Comparison of ENCODE assay signal across 29 mouse cellular contexts in the genomic region with DNA sequence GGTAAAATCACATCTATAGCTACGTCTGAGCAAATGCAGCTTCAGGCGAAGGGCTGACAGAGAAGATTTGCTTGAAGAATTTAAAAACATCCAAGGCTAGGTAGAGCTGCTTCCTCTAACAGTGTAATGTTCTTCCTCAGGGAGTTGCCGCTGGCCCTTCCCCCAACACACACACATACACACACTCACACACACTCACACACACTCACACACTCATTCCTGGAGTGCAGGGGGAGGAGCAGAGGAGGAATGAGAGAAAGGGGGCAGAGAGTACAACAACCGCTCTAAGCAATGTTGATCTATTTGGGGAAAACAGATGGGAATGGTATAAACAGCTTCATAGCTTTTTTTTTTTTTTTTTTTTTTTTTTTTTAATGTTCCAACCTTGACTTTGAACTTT.
DNase-seq lines count a peak whose midpoint lies in the region; ATAC-seq and TF ChIP-seq lines count a peak whose summit lies in the region.
"Had no signal": no experiment of that assay in that cellular context is flagged by ENCODE, and none has a peak within 500 bp of the region (broad histone marks: within the 10 kb centered on the region; RNA-seq: fewer than 3 reads in every experiment).

No protein-coding gene starts in this region.

- no peaks in the 10 kb centered on the region for H3K4me1 ChIP-seq in embryonic facial prominence, embryonic 12.5 days
- no peaks in the 10 kb centered on the region for H3K4me1 ChIP-seq in embryonic facial prominence, embryonic 10.5 days
- peaks cover 7% of the 10 kb centered on the region for H3K4me1 ChIP-seq in kidney, adult 2 months (ENCODE audit: control insufficient read depth, insufficient read depth, low read length)
- H3K4me1 ChIP-seq in stomach, embryonic 14.5 days (ENCODE audit: control insufficient read depth, insufficient read depth, low read length) = no peaks in the 10 kb centered on the region
- no peaks in the 10 kb centered on the region for H3K4me1 ChIP-seq in stomach, postnatal 0 days (replicated peaks; ENCODE audit: control insufficient read depth, insufficient read depth)
- H3K4me1 ChIP-seq: hindbrain, embryonic 10.5 days; hindbrain, embryonic 15.5 days had no signal

- no peaks in the 10 kb centered on the region for H3K27me3 ChIP-seq in embryonic facial prominence, embryonic 12.5 days
- no peaks in the 10 kb centered on the region for H3K27me3 ChIP-seq in embryonic facial prominence, embryonic 10.5 days (replicated peaks; ENCODE audit: low read depth, poor library complexity, severe bottlenecking)
- H3K27me3 ChIP-seq in kidney, adult 2 months (replicated peaks; ENCODE audit: control insufficient read depth, insufficient read depth, low read length) = no peaks in the 10 kb centered on the region
- no peaks in the 10 kb centered on the region for H3K27me3 ChIP-seq in stomach, embryonic 14.5 days (ENCODE audit: control insufficient read depth, insufficient read depth, low read length)
- H3K27me3 ChIP-seq in stomach, postnatal 0 days (ENCODE audit: control insufficient read depth, insufficient read depth, low read length) = no peaks in the 10 kb centered on the region
- H3K27me3 ChIP-seq: heart, embryonic 13.5 days; hindbrain, embryonic 15.5 days; Patski had no signal

- H3K9me3 ChIP-seq in embryonic facial prominence, embryonic 12.5 days = no peaks in the 10 kb centered on the region
- no peaks in the 10 kb centered on the region for H3K9me3 ChIP-seq in embryonic facial prominence, embryonic 10.5 days
- H3K9me3 ChIP-seq in stomach, embryonic 14.5 days (ENCODE audit: control insufficient read depth, low read depth, low read length) = no peaks in the 10 kb centered on the region
- H3K9me3 ChIP-seq in stomach, postnatal 0 days (ENCODE audit: control insufficient read depth, low read length) = no peaks in the 10 kb centered on the region
- H3K9me3 ChIP-seq: G1E; heart, embryonic 13.5 days; hindbrain, embryonic 10.5 days; hindbrain, embryonic 15.5 days had no signal

- H3K27ac ChIP-seq in embryonic facial prominence, embryonic 12.5 days = no peak overlapping the region
- H3K27ac ChIP-seq in embryonic facial prominence, embryonic 10.5 days (replicated peaks) = no peak overlapping the region
- peak overlapping the region; percentile 60; the same call in 1 of the 2 replicates for H3K27ac ChIP-seq in kidney, adult 2 months (ENCODE audit: insufficient read depth, low read depth, low read length)
- H3K27ac ChIP-seq in stomach, embryonic 14.5 days (ENCODE audit: low read length) = no peak overlapping the region
- H3K27ac ChIP-seq in stomach, postnatal 0 days (replicated peaks) = no peak overlapping the region
- H3K27ac ChIP-seq: heart, embryonic 13.5 days; hindbrain, embryonic 10.5 days; hindbrain, embryonic 15.5 days; kidney, postnatal 0 days; liver, embryonic 14.5 days had no signal

- no peak overlapping the region for H3K9ac ChIP-seq in embryonic facial prominence, embryonic 12.5 days
- H3K9ac ChIP-seq in stomach, embryonic 14.5 days (replicated peaks; ENCODE audit: low read depth, low read length) = no peak overlapping the region
- no peak overlapping the region for H3K9ac ChIP-seq in stomach, postnatal 0 days (ENCODE audit: low read length)
- H3K9ac ChIP-seq: heart, embryonic 13.5 days; hindbrain, embryonic 15.5 days; liver, embryonic 14.5 days had no signal

- no peaks in the 10 kb centered on the region for H3K36me3 ChIP-seq in embryonic facial prominence, embryonic 12.5 days
- no peaks in the 10 kb centered on the region for H3K36me3 ChIP-seq in embryonic facial prominence, embryonic 10.5 days (replicated peaks)
- no peaks in the 10 kb centered on the region for H3K36me3 ChIP-seq in kidney, adult 2 months (ENCODE audit: control insufficient read depth, insufficient read depth, low read length)
- no peaks in the 10 kb centered on the region for H3K36me3 ChIP-seq in stomach, embryonic 14.5 days (ENCODE audit: control insufficient read depth, insufficient read depth, low read length)
- no peaks in the 10 kb centered on the region for H3K36me3 ChIP-seq in stomach, postnatal 0 days (ENCODE audit: control insufficient read depth, insufficient read depth, low read length)
- H3K36me3 ChIP-seq: G1E; heart, embryonic 13.5 days; hindbrain, embryonic 10.5 days; hindbrain, embryonic 15.5 days had no signal

- TF ChIP-seq EP300 in stomach, postnatal 0 days (optimal IDR thresholded peaks at IDR 0.05) = no peak

- no peak overlapping the region for H3K4me3 ChIP-seq in embryonic facial prominence, embryonic 12.5 days
- no peak overlapping the region for H3K4me3 ChIP-seq in embryonic facial prominence, embryonic 10.5 days
- H3K4me3 ChIP-seq in kidney, adult 2 months (ENCODE audit: insufficient read depth, low read depth, low read length) = no peak overlapping the region
- no peak overlapping the region for H3K4me3 ChIP-seq in stomach, embryonic 14.5 days (ENCODE audit: low read depth, low read length)
- H3K4me3 ChIP-seq in stomach, postnatal 0 days (ENCODE audit: low read depth, low read length) = no peak overlapping the region
- H3K4me3 ChIP-seq: heart, embryonic 13.5 days; hindbrain, embryonic 10.5 days; hindbrain, embryonic 15.5 days had no signal

- DNase-seq in embryonic facial prominence, embryonic 10.5 days (ENCODE audit: low spot score) = no peak
- no peak for DNase-seq in kidney, adult 2 months
- DNase-seq in kidney, postnatal 4 days = no peak
- no peak for DNase-seq in stomach, postnatal 0 days (ENCODE audit: low spot score)
- no peak for DNase-seq in right cerebral cortex, adult 2 months (ENCODE audit: low spot score in 2 of 2)
- DNase-seq in ovary, postnatal 14 days (ENCODE audit: low spot score) = no peak
- DNase-seq: adrenal gland, postnatal 14 days; cerebellum, adult 18-20 months; cerebellum, postnatal 10 days; heart, postnatal 10 days; liver; lung, adult 2 months; midbrain, embryonic 14.5 days; retina, postnatal 1 day; right cerebral cortex, postnatal 25 days; spleen, adult 18-20 months; thymus, adult 2 months; thymus, postnatal 36 days had no signal

- ATAC-seq in embryonic facial prominence, embryonic 12.5 days (ENCODE audit: insufficient number of reproducible peaks, insufficient read depth, low FRiP score, low TSS enrichment) = peak; percentile 41; the same call in 1 of the 2 replicates
- peak; percentile 46; the same call in 1 of the 2 replicates for ATAC-seq in stomach, embryonic 14.5 days (ENCODE audit: insufficient number of reproducible peaks, insufficient read depth, low FRiP score, low read depth)
- ATAC-seq in stomach, postnatal 0 days (ENCODE audit: low FRiP score, low TSS enrichment) = no peak
- ATAC-seq: forebrain, embryonic 14.5 days; inflammation-experienced regulatory T-cells, adult 6 months; Patski had no signal

- no peak overlapping the region for H3K4me2 ChIP-seq in embryonic facial prominence, embryonic 12.5 days (replicated peaks)
- H3K4me2 ChIP-seq in stomach, embryonic 14.5 days (replicated peaks; ENCODE audit: low read depth, low read length) = no peak overlapping the region
- no peak overlapping the region for H3K4me2 ChIP-seq in stomach, postnatal 0 days (replicated peaks; ENCODE audit: low read depth)
- H3K4me2 ChIP-seq: heart, embryonic 13.5 days; hindbrain, embryonic 15.5 days had no signal

- WGBS in embryonic facial prominence, embryonic 12.5 days = 63% methylated on average over 4 of the region's 4 CpGs
- 69% methylated on average over 4 of the region's 4 CpGs for WGBS in embryonic facial prominence, embryonic 10.5 days
- WGBS in kidney, adult 2 months = 55% methylated on average over 4 of the region's 4 CpGs
- 57% methylated on average over 4 of the region's 4 CpGs for WGBS in stomach, embryonic 14.5 days
- WGBS in stomach, postnatal 0 days = 60% methylated on average over 4 of the region's 4 CpGs

- TF ChIP-seq POLR2A in kidney, adult 2 months (IDR thresholded peaks at IDR 0.05; ENCODE audit: low read depth, low read length) = no peak

- no peak for TF ChIP-seq CTCF in kidney, adult 2 months (conservative IDR thresholded peaks at IDR 0.05; ENCODE audit: insufficient read depth, insufficient read length, low read depth, low read length)
- TF ChIP-seq CTCF in stomach, postnatal 0 days (IDR thresholded peaks at IDR 0.05; ENCODE audit: low read depth) = no peak
